Mouse (Mus musculus) CH12.LX (cell line): ENCODE data around the gene Fnbp1.

ENCODE experiments used
- CHD2 ChIP-seq: IDR thresholded peaks from 2 replicates; pipeline ENCODE4 v1.6.1; 2011; ENCODE audit warnings: low read length, improper control_type of control experiment
- CTCF ChIP-seq, 2 experiments: IDR thresholded peaks in 1 of 2; conservative IDR thresholded peaks in 1 of 2; 2 replicates each; pipeline ENCODE4 v1.5.1; 2011 to 2012; ENCODE audit warnings: low read depth in 2 of 2, low read length in 2 of 2, improper control_type of control experiment in 1 of 2, inconsistent platforms in 1 of 2, mild to moderate bottlenecking in 1 of 2, moderate library complexity in 1 of 2
- E2F4 ChIP-seq: IDR thresholded peaks from 2 replicates; pipeline ENCODE4 v1.6.1; 2011; ENCODE audit warnings: low read depth, low read length, improper control_type of control experiment; ENCODE audit not compliant: insufficient replicate concordance
- EP300 ChIP-seq: IDR thresholded peaks from 2 replicates; pipeline ENCODE4 v1.6.1; 2011; ENCODE audit warnings: low read length, improper control_type of control experiment
- MEF2A ChIP-seq: IDR thresholded peaks from 2 replicates; pipeline ENCODE4 v1.6.1; 2014; ENCODE audit warnings: low read depth, mild to moderate bottlenecking, inconsistent platforms, low read length, improper control_type of control experiment, borderline replicate concordance
- MYC ChIP-seq: IDR thresholded peaks from 2 replicates; pipeline ENCODE4 v1.6.1; 2011; ENCODE audit warnings: low read depth, mild to moderate bottlenecking, improper control_type of control experiment, low read length
- POLR2A ChIP-seq: IDR thresholded peaks from 2 replicates; pipeline ENCODE4 v1.6.1; 2011; ENCODE audit warnings: low read depth, mild to moderate bottlenecking, improper control_type of control experiment, low read length
- SIN3A ChIP-seq: IDR thresholded peaks from 2 replicates; pipeline ENCODE4 v1.6.1; 2012; ENCODE audit warnings: low read length, improper control_type of control experiment, inconsistent platforms
- TBP ChIP-seq: conservative IDR thresholded peaks from 2 replicates; pipeline ENCODE4 v1.6.1; 2011; ENCODE audit warnings: low read depth, low read length, improper control_type of control experiment
- UBTF ChIP-seq: IDR thresholded peaks from 2 replicates; pipeline ENCODE4 v1.6.1; 2012; ENCODE audit warnings: low read depth, mild to moderate bottlenecking, inconsistent platforms, low read length, improper control_type of control experiment, moderate library complexity
- ZNF384 ChIP-seq: IDR thresholded peaks from 2 replicates; pipeline ENCODE4 v1.6.1; 2012; ENCODE audit warnings: low read depth, low read length, improper control_type of control experiment, inconsistent platforms

- TF ChIP-seq UBTF (no peak), CTCF (conservative IDR thresholded peaks at IDR 0.05 in 1 of 2, IDR thresholded peaks at IDR 0.05 in 1 of 2; ENCODE audit: low read depth in 2 of 2, low read length in 2 of 2) (no peak), MYC (no peak), SIN3A (no peak), EP300 (no peak), POLR2A (no peak; the same call in 1 of the 2 replicates), CHD2 (no peak), MEF2A (no peak), ZNF384 (peak; percentile 86), TBP (no peak), E2F4 (no peak)
Observed at GRCm38 (mm10) chr2:31026642-31027041, 115.2 kb downstream of the Fnbp1 start.
